Mouse (Mus musculus) MEL (cell line): ENCODE measurements around the gene Ankrd24. TPM values are rescaled to one million over a fixed set of nuclear protein-coding genes. Genes with fewer than 3 reads are reported as not detected.

ENCODE experiments used
- DNase-seq: peaks from one replicate; pipeline ENCODE4 v3.0.0; 2011; ENCODE audit warnings: low read depth, low spot score
- H3K27ac ChIP-seq: 2 replicates; pipeline ENCODE4 v1.5.1; 2012; ENCODE audit warnings: low read depth, mild to moderate bottlenecking, control low read depth, low read length, moderate library complexity; ENCODE audit not compliant: control insufficient read depth
- H3K27me3 ChIP-seq, 2 experiments: fragments of 150-350 bp in 1 of 2; sonication (generic) in 1 of 2; 2 replicates each; pipeline ENCODE4 v1.6.1; 2012; ENCODE audit warnings: low read length in 2 of 2, mild to moderate bottlenecking in 2 of 2, improper control_type of control experiment in 1 of 2, moderate library complexity in 1 of 2; ENCODE audit not compliant: insufficient read depth in 2 of 2, control insufficient read depth in 1 of 2
- H3K36me3 ChIP-seq, 2 experiments: 2 replicates each; pipeline ENCODE4 v1.6.1; 2012 to 2014; ENCODE audit warnings: low read length in 2 of 2, improper control_type of control experiment in 1 of 2, inconsistent platforms in 1 of 2, mild to moderate bottlenecking in 1 of 2; ENCODE audit not compliant: insufficient read depth in 2 of 2, control insufficient read depth in 1 of 2
- H3K4me1 ChIP-seq, 2 experiments: fragments of 150-350 bp in 1 of 2; sonication (generic) in 1 of 2; 2 replicates each; pipeline ENCODE4 v1.6.1; 2012; ENCODE audit warnings: low read length in 2 of 2, improper control_type of control experiment in 1 of 2, mild to moderate bottlenecking in 1 of 2; ENCODE audit not compliant: insufficient read depth in 2 of 2, control insufficient read depth in 1 of 2
- H3K4me3 ChIP-seq, 2 experiments: fragments of 150-350 bp in 1 of 2; sonication (generic) in 1 of 2; 2 replicates each; pipeline ENCODE4 v1.5.1; 2012; ENCODE audit warnings: low read depth in 2 of 2, low read length in 2 of 2, mild to moderate bottlenecking in 2 of 2, moderate library complexity in 2 of 2, control low read depth in 1 of 2, improper control_type of control experiment in 1 of 2; ENCODE audit not compliant: control insufficient read depth in 1 of 2, insufficient read depth in 1 of 2
- H3K79me2 ChIP-seq: 2 replicates; pipeline ENCODE4 v1.6.1; 2012; ENCODE audit warnings: mild to moderate bottlenecking, low read length, moderate library complexity; ENCODE audit not compliant: control insufficient read depth, poor library complexity, insufficient read depth
- H3K9ac ChIP-seq: 2 replicates; pipeline ENCODE4 v1.6.1; 2012; ENCODE audit warnings: low read depth, mild to moderate bottlenecking, control low read depth, low read length, moderate library complexity; ENCODE audit not compliant: control insufficient read depth, poor library complexity, severe bottlenecking
- H3K9me3 ChIP-seq: fragments of 150-350 bp; sonication (generic); replicated peaks from 2 replicates; pipeline ENCODE4 v1.6.1; 2012; ENCODE audit warnings: mild to moderate bottlenecking, low read length, improper control_type of control experiment, moderate library complexity; ENCODE audit not compliant: insufficient read depth
- CHD1 ChIP-seq: IDR thresholded peaks from 2 replicates; pipeline ENCODE4 v1.6.1; 2012; ENCODE audit warnings: low read depth, mild to moderate bottlenecking, inconsistent platforms, low read length, improper control_type of control experiment
- CHD2 ChIP-seq: IDR thresholded peaks from 2 replicates; pipeline ENCODE4 v1.6.1; 2011; ENCODE audit warnings: low read length, improper control_type of control experiment
- CTCF ChIP-seq, 3 experiments: IDR thresholded peaks in 2 of 3; conservative IDR thresholded peaks in 1 of 3; 2 replicates each; pipeline ENCODE4 v1.5.1; 2011 to 2012; ENCODE audit warnings: low read length in 3 of 3, low read depth in 2 of 3, mild to moderate bottlenecking in 2 of 3, improper control_type of control experiment in 1 of 3, inconsistent platforms in 1 of 3, mixed read lengths in 1 of 3, moderate library complexity in 1 of 3; ENCODE audit not compliant: control insufficient read depth in 1 of 3, insufficient read depth in 1 of 3, poor library complexity in 1 of 3, severe bottlenecking in 1 of 3
- E2F4 ChIP-seq: IDR thresholded peaks from 2 replicates; pipeline ENCODE4 v1.6.1; 2011; ENCODE audit warnings: low read depth, low read length, improper control_type of control experiment, borderline replicate concordance
- EP300 ChIP-seq, 2 experiments: IDR thresholded peaks; 2 replicates each; pipeline ENCODE4 v1.6.1; 2011; ENCODE audit warnings: improper control_type of control experiment in 2 of 2, low read length in 2 of 2, low read depth in 1 of 2, mild to moderate bottlenecking in 1 of 2
- GATA1 ChIP-seq: IDR thresholded peaks from 2 replicates; pipeline ENCODE4 v1.6.1; 2011; ENCODE audit warnings: low read depth, low read length, improper control_type of control experiment
- MXI1 ChIP-seq: IDR thresholded peaks from 2 replicates; pipeline ENCODE4 v1.6.1; 2011; ENCODE audit warnings: mild to moderate bottlenecking, low read depth, low read length, improper control_type of control experiment
- MYB ChIP-seq: IDR thresholded peaks from 2 replicates; pipeline ENCODE4 v1.6.1; 2011; ENCODE audit warnings: mild to moderate bottlenecking, low read depth, low read length, improper control_type of control experiment
- NRF1 ChIP-seq: IDR thresholded peaks from 2 replicates; pipeline ENCODE4 v1.6.1; 2014; ENCODE audit warnings: low read depth, mild to moderate bottlenecking, inconsistent platforms, low read length, improper control_type of control experiment, moderate library complexity; ENCODE audit not compliant: poor library complexity, insufficient read depth, severe bottlenecking
- POLR2A ChIP-seq, 2 experiments: IDR thresholded peaks; 2 replicates each; pipeline ENCODE4 v1.6.1; 2011 to 2012; ENCODE audit warnings: low read length in 2 of 2, mild to moderate bottlenecking in 2 of 2, control low read depth in 1 of 2, improper control_type of control experiment in 1 of 2, low read depth in 1 of 2, moderate library complexity in 1 of 2; ENCODE audit not compliant: control insufficient read depth in 1 of 2, insufficient read depth in 1 of 2, poor library complexity in 1 of 2
- POLR2AphosphoS2 ChIP-seq: IDR thresholded peaks from 2 replicates; pipeline ENCODE4 v1.6.1; 2011; ENCODE audit warnings: low read length, improper control_type of control experiment
- SIN3A ChIP-seq: IDR thresholded peaks from 2 replicates; pipeline ENCODE4 v1.6.1; 2012; ENCODE audit warnings: low read length, improper control_type of control experiment, inconsistent platforms
- SMC3 ChIP-seq: IDR thresholded peaks from 2 replicates; pipeline ENCODE4 v1.6.1; 2011; ENCODE audit warnings: low read depth, low read length, improper control_type of control experiment
- TAL1 ChIP-seq: IDR thresholded peaks from 2 replicates; pipeline ENCODE4 v1.6.1; 2012; ENCODE audit warnings: mild to moderate bottlenecking, inconsistent platforms, low read length, moderate library complexity, mixed read lengths
- UBTF ChIP-seq: IDR thresholded peaks from 2 replicates; pipeline ENCODE4 v1.6.1; 2012; ENCODE audit warnings: low read depth, mild to moderate bottlenecking, inconsistent platforms, low read length, improper control_type of control experiment, moderate library complexity, borderline replicate concordance; ENCODE audit not compliant: insufficient read depth
- USF1 ChIP-seq: IDR thresholded peaks from 2 replicates; pipeline ENCODE4 v1.6.1; 2014; ENCODE audit warnings: low read depth, mild to moderate bottlenecking, inconsistent platforms, low read length, improper control_type of control experiment, moderate library complexity
- ZKSCAN1 ChIP-seq: IDR thresholded peaks from 2 replicates; pipeline ENCODE4 v1.6.1; 2012; ENCODE audit warnings: low read depth, mild to moderate bottlenecking, inconsistent platforms, low read length, improper control_type of control experiment, moderate library complexity
- ZNF384 ChIP-seq: IDR thresholded peaks from 2 replicates; pipeline ENCODE4 v1.6.1; 2012; ENCODE audit warnings: low read depth, mild to moderate bottlenecking, inconsistent platforms, low read length, improper control_type of control experiment
- polyA plus RNA-seq, 2 experiments: library from polyadenylated mRNA; stranded (reverse) in 1 of 2; unstranded in 1 of 2; fragments of >175 nt in 1 of 2; fragments of >200 nt in 1 of 2; gene quantifications; 2 replicates each; pipeline versions ENCODE4 v1.2.1 to v1.2.4; 2012; ENCODE audit warnings: low replicate concordance in 2 of 2, low read depth in 1 of 2; ENCODE audit not compliant: insufficient read length in 2 of 2, insufficient read depth in 1 of 2, missing spikeins in 1 of 2
- total RNA-seq: library from RNA; depleted of rRNA; stranded (reverse); fragments of 300-350 nt; gene quantifications from 2 replicates; pipeline ENCODE4 v1.2.3, GENCODE M21; 2012

Gene Ankrd24
- total and polyA plus RNA-seq, 3 experiments, result 4.5 to 14.6 TPM; not detected in 1

DNA sequence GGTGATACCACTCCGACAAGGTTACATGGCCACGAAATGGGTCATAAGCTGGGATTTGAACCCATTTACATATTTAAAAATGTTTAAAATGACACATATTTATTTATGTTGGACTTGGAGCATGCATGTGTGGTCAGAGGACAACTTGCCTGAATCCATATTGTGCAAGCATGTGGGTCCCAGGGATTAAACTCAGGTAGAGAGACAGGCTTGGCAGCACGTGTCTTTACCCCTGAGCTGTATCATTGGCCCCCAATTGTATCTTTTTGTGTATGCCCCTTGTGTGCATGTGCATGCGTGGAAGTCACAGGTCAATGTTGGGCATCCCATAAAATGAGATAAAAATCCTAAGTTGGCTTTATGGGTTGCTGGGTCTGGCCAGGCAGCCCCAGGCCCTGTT lies 17.1 kb downstream of the Ankrd24 start:
- peaks cover 12% of the 10 kb centered on the region for H3K79me2 ChIP-seq
- no peak overlapping the region for H3K27ac ChIP-seq
- TF ChIP-seq ZKSCAN1 (no peak), USF1 (no peak), MXI1 (no peak), MYB (no peak), CHD1 (no peak), POLR2AphosphoS2 (no peak), SIN3A (no peak), ZNF384 (no peak), TAL1 (no peak), GATA1 (no peak), POLR2A (IDR thresholded peaks at IDR 0.05; ENCODE audit: control insufficient read depth in 1 of 2, insufficient read depth in 1 of 2, low read depth in 1 of 2, low read length in 2 of 2, poor library complexity in 1 of 2) (no peak)
- peaks cover 2 to 19% of the 10 kb centered on the region in 2 experiments; a peak in 3 of 4 replicates for H3K4me1 ChIP-seq
- H3K36me3 ChIP-seq, result peaks cover 0 to 6% of the 10 kb centered on the region in 2 experiments; a peak in 1 of 4 replicates
- no peak for DNase-seq
- no peaks in the 10 kb centered on the region for H3K9me3 ChIP-seq
- no peaks in the 10 kb centered on the region for H3K27me3 ChIP-seq
- H3K4me3 ChIP-seq, result no peak overlapping the region
- no peak overlapping the region for H3K9ac ChIP-seq

DNA sequence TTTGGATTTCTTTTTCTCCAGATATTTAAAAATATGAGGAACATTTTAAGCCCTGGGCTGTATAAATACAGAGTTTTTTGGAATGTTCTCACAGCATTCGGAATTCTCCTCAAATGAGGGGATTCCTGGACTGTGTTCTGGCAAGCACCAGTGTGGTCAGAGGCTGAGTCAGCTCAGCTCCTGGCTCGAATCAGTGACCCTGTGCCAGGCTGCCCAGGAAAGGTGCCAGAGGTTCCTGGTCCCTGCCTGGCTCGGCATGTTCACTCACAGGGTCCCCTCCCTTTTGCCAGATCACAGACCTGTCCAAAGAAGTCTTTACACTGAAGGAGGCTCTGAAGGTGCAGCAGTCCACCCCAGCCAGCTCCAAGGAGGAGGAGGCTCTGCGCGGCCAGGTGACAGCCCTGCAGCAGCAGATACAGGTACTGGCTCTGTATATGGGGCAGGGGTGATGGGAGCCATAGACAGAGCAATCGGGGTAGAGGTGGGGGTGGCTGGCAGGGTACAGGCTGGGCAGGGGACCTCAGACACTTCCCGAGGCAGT lies 17.7 kb downstream of the Ankrd24 start:
- H3K27ac ChIP-seq, result no peak overlapping the region
- peaks cover 0 to 6% of the 10 kb centered on the region in 2 experiments; a peak in 2 of 4 replicates for H3K36me3 ChIP-seq
- no peak overlapping the region for H3K9ac ChIP-seq
- H3K79me2 ChIP-seq, result peaks cover 18% of the 10 kb centered on the region
- no peaks in the 10 kb centered on the region for H3K9me3 ChIP-seq
- no peaks in the 10 kb centered on the region for H3K27me3 ChIP-seq
- peaks cover 2 to 19% of the 10 kb centered on the region in 2 experiments; a peak in 3 of 4 replicates for H3K4me1 ChIP-seq
- no peak overlapping the region for H3K4me3 ChIP-seq
- no peak for DNase-seq
- TF ChIP-seq CTCF (IDR thresholded peaks at IDR 0.05 in 2 of 3, conservative IDR thresholded peaks at IDR 0.05 in 1 of 3; ENCODE audit: control insufficient read depth in 1 of 3, insufficient read depth in 1 of 3, low read depth in 2 of 3, low read length in 3 of 3, poor library complexity in 1 of 3, severe bottlenecking in 1 of 3) (no peak), UBTF (no peak), EP300 (IDR thresholded peaks at IDR 0.05; ENCODE audit: low read depth in 1 of 2, low read length in 2 of 2) (no peak), E2F4 (no peak), CHD2 (no peak), NRF1 (no peak), SMC3 (no peak)
- TF ChIP-seq, all 39 proteins: peak for 0
